Mouse (Mus musculus) stomach, postnatal 0 days (tissue): ENCODE results near the gene Wfs1. TPM values are rescaled to one million over a fixed set of nuclear protein-coding genes. Genes with fewer than 3 reads are reported as not detected.

Experiments
- ATAC-seq: fragments of 200-750 bp; cut with Nextera tagmentation; 2 replicates; pipeline ENCODE4 v1.8.0; 2017; ENCODE audit not compliant: low FRiP score, low TSS enrichment
- DNase-seq: peaks from one replicate; pipeline ENCODE4 v3.0.0-alpha.2; 2016; ENCODE audit warnings: low spot score
- H3K27ac ChIP-seq: fragments of 300-500 bp; sonication (generic); replicated peaks from 2 replicates; pipeline ENCODE4 v1.5.1; 2014; ENCODE audit warnings: mild to moderate bottlenecking, control low read depth
- H3K27me3 ChIP-seq: fragments of 300-500 bp; sonication (generic); 2 replicates; pipeline ENCODE4 v1.6.1; 2014; ENCODE audit warnings: low read length; ENCODE audit not compliant: control insufficient read depth, insufficient read depth
- H3K36me3 ChIP-seq: fragments of 300-500 bp; sonication (generic); 2 replicates; pipeline ENCODE4 v1.6.1; 2014; ENCODE audit warnings: low read length, mixed read lengths; ENCODE audit not compliant: control insufficient read depth, insufficient read depth
- H3K4me1 ChIP-seq: fragments of 300-500 bp; sonication (generic); replicated peaks from 2 replicates; pipeline ENCODE4 v1.6.1; 2014; ENCODE audit warnings: antibody characterized with exemption; ENCODE audit not compliant: control insufficient read depth, insufficient read depth
- H3K4me2 ChIP-seq: fragments of 300-500 bp; sonication (generic); replicated peaks from 2 replicates; pipeline ENCODE4 v1.6.1; 2014; ENCODE audit warnings: low read depth, mild to moderate bottlenecking, control low read depth, moderate library complexity
- H3K4me3 ChIP-seq: fragments of 300-500 bp; sonication (generic); 2 replicates; pipeline ENCODE4 v1.5.1; 2014; ENCODE audit warnings: low read depth, low read length, control low read depth
- H3K9ac ChIP-seq: fragments of 300-500 bp; sonication (generic); 2 replicates; pipeline ENCODE4 v1.6.1; 2014; ENCODE audit warnings: mild to moderate bottlenecking, low read length, control low read depth, mixed read lengths
- H3K9me3 ChIP-seq: fragments of 300-500 bp; sonication (generic); 2 replicates; pipeline ENCODE4 v1.6.1; 2016; ENCODE audit warnings: low read length; ENCODE audit not compliant: control insufficient read depth
- CTCF ChIP-seq: IDR thresholded peaks from 2 replicates; pipeline ENCODE4 v1.5.1; 2016; ENCODE audit warnings: antibody characterized with exemption, low read depth, mild to moderate bottlenecking, moderate library complexity
- EP300 ChIP-seq: optimal IDR thresholded peaks from 2 replicates; pipeline ENCODE3; 2016; ENCODE audit warnings: antibody characterized with exemption
- WGBS: fragments of 180-500 bp; shearing (Covaris S2); extraction: QIAGEN DNeasy Blood & Tissue Kit; methylation state at CpG from one replicate; pipeline ENCODE4 v1.1.7; 2014; 5-methylcytosine and 5-hydroxymethylcytosine counted together
- polyA plus RNA-seq: library from polyadenylated mRNA; unstranded; fragments of >200 nt; fragmentation: Nextera tagmentation; extraction: Ambion mirVana; gene quantifications from 2 replicates; pipeline ENCODE4 v1.2.1, GENCODE M21; 2015

Wfs1 gene
- polyA plus RNA-seq, 1 experiment from 2014 or later, result 7.6 TPM

GRCm38 (mm10) chr5:36916581-36916980 is 72.4 kb downstream of the Wfs1 start:
- no peak for DNase-seq
- TF ChIP-seq CTCF (no peak), EP300 (no peak)

More at GRCm38 (mm10) chr5:36916581-36916980, 72.4 kb downstream of the Wfs1 start:
- WGBS, result 79% methylated on average over 4 of the region's 4 CpGs
- no peaks in the 10 kb centered on the region for H3K9me3 ChIP-seq
- no peak overlapping the region for H3K27ac ChIP-seq
- H3K9ac ChIP-seq, result no peak overlapping the region
- H3K4me1 ChIP-seq, result no peaks in the 10 kb centered on the region
- H3K4me3 ChIP-seq, result no peak overlapping the region
- H3K27me3 ChIP-seq, result no peaks in the 10 kb centered on the region
- no peak for ATAC-seq
- H3K36me3 ChIP-seq, result no peaks in the 10 kb centered on the region
- no peak overlapping the region for H3K4me2 ChIP-seq

Other genes with a start within 250 kb of the Wfs1 start
- gene Bloc1s4, start 240.6 kb downstream of the Wfs1 start, polyA plus RNA-seq, result 21.4 and 22.2 TPM in 2 replicates
- 310 and 322 TPM in 2 replicates for gene Mrfap1, start 192.4 kb downstream of the Wfs1 start, polyA plus RNA-seq
- 16.3 and 18.0 TPM in 2 replicates for gene Man2b2, start 158.6 kb downstream of the Wfs1 start, polyA plus RNA-seq
- gene Ppp2r2c, start 120.7 kb downstream of the Wfs1 start, polyA plus RNA-seq, result 0.77 and 0.93 TPM in 2 replicates
- gene Gm1043, start 96.2 kb upstream of the Wfs1 start, polyA plus RNA-seq, result 0.02 and 0.07 TPM in 2 replicates